Comparison of ENCODE assay signal across 15 mouse cellular contexts in the genomic region with DNA sequence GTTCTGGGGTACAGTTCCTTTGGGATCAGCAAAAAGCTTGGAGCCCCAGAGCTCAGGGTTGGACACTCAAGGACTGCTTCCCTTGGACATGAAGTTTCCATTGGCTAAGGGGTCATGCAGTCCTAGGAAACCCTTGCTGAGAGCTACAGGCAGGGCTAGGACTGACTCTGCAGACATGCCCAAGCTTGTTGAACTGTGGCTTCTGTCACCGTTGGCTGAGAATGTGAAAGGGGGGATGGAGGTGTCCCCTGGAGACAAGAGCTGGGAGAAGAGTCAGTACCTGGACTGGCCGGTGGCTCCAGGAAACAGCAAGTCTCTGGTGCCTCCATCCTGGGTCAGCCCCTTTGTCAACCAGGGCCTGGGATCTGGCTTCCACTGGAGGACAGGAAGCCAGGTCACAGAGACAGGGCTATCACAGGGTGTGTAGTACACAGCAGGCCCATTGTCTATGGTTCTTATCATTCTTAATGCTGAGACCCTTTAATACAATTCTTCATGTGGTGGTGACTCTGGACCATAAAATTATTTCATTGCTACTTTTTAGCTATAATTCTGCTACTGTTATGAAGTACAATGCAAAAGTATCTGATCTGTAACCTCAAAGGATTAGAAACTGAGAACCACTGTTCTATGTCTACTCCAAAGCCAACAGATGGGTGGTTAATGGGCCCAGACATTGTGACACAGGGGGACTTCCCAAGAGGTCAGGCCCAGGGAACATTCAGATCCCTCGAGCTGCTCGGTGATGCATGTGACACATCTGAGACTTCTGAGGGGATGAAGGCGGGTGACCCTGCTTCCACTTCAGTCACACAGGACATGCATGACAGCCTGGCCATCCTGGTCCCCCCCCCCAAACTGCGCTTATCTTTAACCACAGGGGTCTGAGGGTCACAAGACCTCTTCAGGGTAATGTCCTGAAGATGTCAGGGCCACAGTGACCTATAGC. TPM values are rescaled to one million over a fixed set of nuclear protein-coding genes. Genes with fewer than 3 reads are reported as not detected.
DNase-seq lines count a peak whose midpoint lies in the region; ATAC-seq and TF ChIP-seq lines count a peak whose summit lies in the region.
"Had no signal": no experiment of that assay in that cellular context is flagged by ENCODE, and none has a peak within 500 bp of the region (broad histone marks: within the 10 kb centered on the region; RNA-seq: fewer than 3 reads in every experiment).

No protein-coding gene starts in this region.

- no peak for TF ChIP-seq POLR2A in kidney, adult 2 months (IDR thresholded peaks at IDR 0.05; ENCODE audit: low read depth, low read length)

- H3K9me3 ChIP-seq in kidney, embryonic 16.5 days (ENCODE audit: low read length), result no peaks in the 10 kb centered on the region
- H3K9me3 ChIP-seq in midbrain, embryonic 15.5 days, result no peaks in the 10 kb centered on the region
- H3K9me3 ChIP-seq: embryonic facial prominence, embryonic 13.5 days; neural tube, embryonic 13.5 days had no signal

- no peak overlapping the region for H3K4me3 ChIP-seq in kidney, embryonic 16.5 days (ENCODE audit: low read length)
- H3K4me3 ChIP-seq in kidney, adult 2 months (ENCODE audit: insufficient read depth, low read depth, low read length), result no peak overlapping the region
- H3K4me3 ChIP-seq in midbrain, embryonic 15.5 days, result no peak overlapping the region
- H3K4me3 ChIP-seq: embryonic facial prominence, embryonic 13.5 days; neural tube, embryonic 13.5 days had no signal

- no peak for ATAC-seq in kidney, embryonic 16.5 days (ENCODE audit: low FRiP score, low TSS enrichment)
- ATAC-seq in midbrain, embryonic 15.5 days (replicated peaks), result no peak
- no peak for ATAC-seq in megakaryocyte progenitor cell, adult 5-6 weeks (replicated peaks; ENCODE audit: poor library complexity)
- ATAC-seq: hindbrain, embryonic 16.5 days; midbrain, embryonic 16.5 days had no signal

- no peaks in the 10 kb centered on the region for H3K27me3 ChIP-seq in kidney, embryonic 16.5 days (ENCODE audit: insufficient read depth, low read length)
- no peaks in the 10 kb centered on the region for H3K27me3 ChIP-seq in kidney, adult 2 months (replicated peaks; ENCODE audit: control insufficient read depth, insufficient read depth, low read length)
- H3K27me3 ChIP-seq in midbrain, embryonic 15.5 days (replicated peaks), result no peaks in the 10 kb centered on the region
- H3K27me3 ChIP-seq: embryonic facial prominence, embryonic 13.5 days; neural tube, embryonic 13.5 days had no signal

- WGBS in kidney, embryonic 16.5 days, result 49% methylated on average over 6 of the region's 6 CpGs
- WGBS in kidney, adult 2 months, result 53% methylated on average over 6 of the region's 6 CpGs
- WGBS in midbrain, embryonic 15.5 days, result 68% methylated on average over 6 of the region's 6 CpGs

- H3K9ac ChIP-seq in kidney, embryonic 16.5 days (replicated peaks; ENCODE audit: low read length), result no peak overlapping the region
- H3K9ac ChIP-seq in midbrain, embryonic 15.5 days, result no peak overlapping the region
- H3K9ac ChIP-seq: embryonic facial prominence, embryonic 13.5 days; neural tube, embryonic 13.5 days had no signal

- H3K4me1 ChIP-seq in kidney, embryonic 16.5 days (ENCODE audit: insufficient read depth, low read length), result peaks cover 45% of the 10 kb centered on the region
- H3K4me1 ChIP-seq in kidney, adult 2 months (ENCODE audit: control insufficient read depth, insufficient read depth, low read length), result peaks cover 9% of the 10 kb centered on the region
- no peaks in the 10 kb centered on the region for H3K4me1 ChIP-seq in midbrain, embryonic 15.5 days

- peak; percentile 27 for DNase-seq in cerebellum, adult 11-12 months
- DNase-seq in cerebellum, adult 9-10 months, result no peak
- no peak for DNase-seq in kidney, adult 2 months
- peak; percentile 28 for DNase-seq in urinary bladder, adult 2 months (ENCODE audit: low spot score)
- DNase-seq in urinary bladder, adult 18-20 months (ENCODE audit: low spot score in 2 of 2), result no peak
- DNase-seq: liver; thymus, postnatal 25 days had no signal

- H3K27ac ChIP-seq in kidney, embryonic 16.5 days (ENCODE audit: low read length), result 0 out of 2 replicates have a peak overlapping the region, but pooled peaks have one; percentile 43
- no peak overlapping the region for H3K27ac ChIP-seq in kidney, adult 2 months (ENCODE audit: insufficient read depth, low read depth, low read length)
- H3K27ac ChIP-seq in midbrain, embryonic 15.5 days, result no peak overlapping the region
- H3K27ac ChIP-seq: embryonic facial prominence, embryonic 13.5 days; neural tube, embryonic 13.5 days had no signal

- TF ChIP-seq CTCF in kidney, adult 2 months (conservative IDR thresholded peaks at IDR 0.05; ENCODE audit: insufficient read depth, insufficient read length, low read depth, low read length), result no peak

- H3K4me2 ChIP-seq in kidney, embryonic 16.5 days (replicated peaks; ENCODE audit: low read depth, low read length), result no peak overlapping the region
- H3K4me2 ChIP-seq in midbrain, embryonic 15.5 days, result no peak overlapping the region
- H3K4me2 ChIP-seq: embryonic facial prominence, embryonic 13.5 days; neural tube, embryonic 13.5 days had no signal

- peaks cover 36% of the 10 kb centered on the region for H3K36me3 ChIP-seq in kidney, embryonic 16.5 days (ENCODE audit: insufficient read depth, low read length)
- peaks cover 4% of the 10 kb centered on the region; the same call in 1 of the 2 replicates for H3K36me3 ChIP-seq in kidney, adult 2 months (ENCODE audit: control insufficient read depth, insufficient read depth, low read length)
- H3K36me3 ChIP-seq in midbrain, embryonic 15.5 days (replicated peaks), result peaks cover 15% of the 10 kb centered on the region; the same call in 1 of the 2 replicates

RNA-seq across cellular contexts. Expression of gene Lgals3bp, which starts 2.3 kb away (rescaled TPM):
- 14.9 and 18.1 TPM in 2 replicates for polyA plus RNA-seq in kidney, embryonic 16.5 days (2015; fragmentation: Nextera tagmentation; extraction: Ambion mirVana)
- polyA plus RNA-seq in kidney, adult 2 months (2012; rRNA removed), result 360 and 363 TPM in 2 replicates
- 154 and 187 TPM in 2 replicates for polyA plus RNA-seq in urinary bladder, adult 2 months (2012; rRNA removed)
- polyA plus RNA-seq in midbrain, embryonic 15.5 days (2015; fragmentation: Nextera tagmentation; extraction: Ambion mirVana), result 5.1 and 6.7 TPM in 2 replicates
- 92.3 and 118 TPM in 2 replicates for total RNA-seq in megakaryocyte progenitor cell, adult 5-6 weeks (2015)
- total RNA-seq in megakaryocyte progenitor cell, adult 5-6 weeks (2017), result 51.7 and 56.3 TPM in 2 replicates

RNA-seq across cellular contexts. Expression of gene Cant1, which starts 14.7 kb away (rescaled TPM):
- 30.6 and 30.9 TPM in 2 replicates for polyA plus RNA-seq in kidney, embryonic 16.5 days (2015; fragmentation: Nextera tagmentation; extraction: Ambion mirVana)
- polyA plus RNA-seq in kidney, adult 2 months (2012; rRNA removed), result 42.6 and 53.0 TPM in 2 replicates
- polyA plus RNA-seq in urinary bladder, adult 2 months (2012; rRNA removed), result 38.2 and 41.2 TPM in 2 replicates
- polyA plus RNA-seq in midbrain, embryonic 15.5 days (2015; fragmentation: Nextera tagmentation; extraction: Ambion mirVana), result 30.6 and 35.1 TPM in 2 replicates
- 17.6 and 19.2 TPM in 2 replicates for total RNA-seq in megakaryocyte progenitor cell, adult 5-6 weeks (2015)
- 18.7 and 20.0 TPM in 2 replicates for total RNA-seq in megakaryocyte progenitor cell, adult 5-6 weeks (2017)

RNA-seq across cellular contexts. Expression of gene C1qtnf1, which starts 23.8 kb away (rescaled TPM):
- 8.2 and 8.3 TPM in 2 replicates for polyA plus RNA-seq in kidney, embryonic 16.5 days (2015; fragmentation: Nextera tagmentation; extraction: Ambion mirVana)
- 22.8 and 24.2 TPM in 2 replicates for polyA plus RNA-seq in kidney, adult 2 months (2012; rRNA removed)
- 31.7 and 38.1 TPM in 2 replicates for polyA plus RNA-seq in urinary bladder, adult 2 months (2012; rRNA removed)
- polyA plus RNA-seq in midbrain, embryonic 15.5 days (2015; fragmentation: Nextera tagmentation; extraction: Ambion mirVana), result 4.2 and 4.3 TPM in 2 replicates
- total RNA-seq in megakaryocyte progenitor cell, adult 5-6 weeks (2015), result not detected in 2 replicates
- total RNA-seq in megakaryocyte progenitor cell, adult 5-6 weeks (2017), result not detected in 2 replicates

RNA-seq across cellular contexts. Expression of gene Timp2, which starts 48.7 kb away (rescaled TPM):
- 84.6 TPM in 2 replicates for polyA plus RNA-seq in kidney, embryonic 16.5 days (2015; fragmentation: Nextera tagmentation; extraction: Ambion mirVana)
- polyA plus RNA-seq in kidney, adult 2 months (2012; rRNA removed), result 78.7 and 83.3 TPM in 2 replicates
- polyA plus RNA-seq in urinary bladder, adult 2 months (2012; rRNA removed), result 600 and 646 TPM in 2 replicates
- polyA plus RNA-seq in midbrain, embryonic 15.5 days (2015; fragmentation: Nextera tagmentation; extraction: Ambion mirVana), result 83.4 and 83.6 TPM in 2 replicates
- total RNA-seq in megakaryocyte progenitor cell, adult 5-6 weeks (2015), result 7.4 and 9.5 TPM in 2 replicates
- total RNA-seq in megakaryocyte progenitor cell, adult 5-6 weeks (2017), result 9.7 and 10.1 TPM in 2 replicates
- total RNA-seq: MEL had no signal

Comparison
In these comparisons a context has a peak if more than half of its experiments do, and no peak if none do; other contexts are left out.
1. DNase-seq: peak in cerebellum, adult 11-12 months (single experiment) and urinary bladder, adult 2 months (single experiment); none in cerebellum, adult 9-10 months (single experiment), kidney, adult 2 months (single experiment) and urinary bladder, adult 18-20 months (0 of 2).